Mouse (Mus musculus): Measurements from ENCODE around the gene Scin. TPM values are rescaled to one million over a fixed set of nuclear protein-coding genes. Genes with fewer than 3 reads are reported as not detected.

Gene Scin
- polyA plus RNA-seq, 1 experiment from 2014 or later = 0.27 TPM

- WGBS (ENCODE audit: missing documents) = 58% methylated on average over 11 of the region's 11 CpGs
- no peak overlapping the region for H3K27ac ChIP-seq
- no peaks in the 10 kb centered on the region for H3K79me2 ChIP-seq (ENCODE audit: inconsistent target)
- no peaks in the 10 kb centered on the region for H3K36me3 ChIP-seq (ENCODE audit: inconsistent target)
- no peak overlapping the region; the same call in 1 of the 2 replicates for H3K4me3 ChIP-seq (ENCODE audit: inconsistent target)
These were observed 501 bp upstream of the Scin start for GRCm38 (mm10) chr12:40134529-40134928.

- Histone ChIP-seq H3K79me2 (ENCODE audit: inconsistent target) (no peaks in the 10 kb centered on the region), H3K36me3 (ENCODE audit: inconsistent target) (no peaks in the 10 kb centered on the region), H3K27ac (no peak overlapping the region), H3K4me3 (ENCODE audit: inconsistent target) (no peak overlapping the region)
- WGBS (ENCODE audit: missing documents) = 50% methylated on average over 10 of the region's 10 CpGs
These were observed 845 bp downstream of the Scin start for GRCm38 (mm10) chr12:40133194-40133572.

- H3K36me3 ChIP-seq (ENCODE audit: inconsistent target) = no peaks in the 10 kb centered on the region
- no peak overlapping the region for H3K27ac ChIP-seq
- H3K79me2 ChIP-seq (ENCODE audit: inconsistent target) = no peaks in the 10 kb centered on the region
- no peak overlapping the region for H3K4me3 ChIP-seq (ENCODE audit: inconsistent target)
- 69% methylated on average over 2 of the region's 2 CpGs for WGBS (ENCODE audit: missing documents)
These were observed 15.2 kb downstream of the Scin start for GRCm38 (mm10) chr12:40118872-40119271.

- H3K79me2 ChIP-seq (ENCODE audit: inconsistent target) = no peaks in the 10 kb centered on the region
- WGBS (ENCODE audit: missing documents) = 92% methylated on average over 6 of the region's 6 CpGs
- H3K27ac ChIP-seq = no peak overlapping the region
- no peak overlapping the region for H3K4me3 ChIP-seq (ENCODE audit: inconsistent target)
- no peaks in the 10 kb centered on the region for H3K36me3 ChIP-seq (ENCODE audit: inconsistent target)
These were observed 17.0 kb downstream of the Scin start for GRCm38 (mm10) chr12:40117045-40117444.

GRCm38 (mm10) chr12:40116214-40116613 is 17.8 kb downstream of the Scin start:
- H3K27ac ChIP-seq = no peak overlapping the region
- H3K79me2 ChIP-seq (ENCODE audit: inconsistent target) = no peaks in the 10 kb centered on the region
- WGBS (ENCODE audit: missing documents) = 98% methylated on average over 5 of the region's 5 CpGs
- no peak overlapping the region for H3K4me3 ChIP-seq (ENCODE audit: inconsistent target)
- H3K36me3 ChIP-seq (ENCODE audit: inconsistent target) = no peaks in the 10 kb centered on the region

- Histone ChIP-seq H3K4me3 (ENCODE audit: inconsistent target) (no peak overlapping the region), H3K27ac (no peak overlapping the region), H3K36me3 (ENCODE audit: inconsistent target) (no peaks in the 10 kb centered on the region), H3K79me2 (ENCODE audit: inconsistent target) (no peaks in the 10 kb centered on the region)
- 76% methylated on average over 4 of the region's 4 CpGs for WGBS (ENCODE audit: missing documents)
These were observed 19.1 kb downstream of the Scin start for GRCm38 (mm10) chr12:40114883-40115282.

GRCm38 (mm10) chr12:40114020-40114419 is 20.0 kb downstream of the Scin start:
- H3K79me2 ChIP-seq (ENCODE audit: inconsistent target) = no peaks in the 10 kb centered on the region
- WGBS (ENCODE audit: missing documents) = 71% methylated on average over 3 of the region's 3 CpGs
- no peaks in the 10 kb centered on the region for H3K36me3 ChIP-seq (ENCODE audit: inconsistent target)
- no peak overlapping the region for H3K27ac ChIP-seq
- no peak overlapping the region for H3K4me3 ChIP-seq (ENCODE audit: inconsistent target)

GRCm38 (mm10) chr12:40113605-40114004 is 20.4 kb downstream of the Scin start:
- 87% methylated on average over 2 of the region's 2 CpGs for WGBS (ENCODE audit: missing documents)

GRCm38 (mm10) chr12:40109227-40109626 is 24.8 kb downstream of the Scin start:
- no peaks in the 10 kb centered on the region for H3K79me2 ChIP-seq (ENCODE audit: inconsistent target)
- H3K4me3 ChIP-seq (ENCODE audit: inconsistent target) = no peak overlapping the region
- no peaks in the 10 kb centered on the region for H3K36me3 ChIP-seq (ENCODE audit: inconsistent target)
- WGBS (ENCODE audit: missing documents) = 79% methylated on average over 1 of the region's 1 CpGs
- no peak overlapping the region for H3K27ac ChIP-seq

More at GRCm38 (mm10) chr12:40113605-40114004, 20.4 kb downstream of the Scin start:
- Histone ChIP-seq H3K4me3 (ENCODE audit: inconsistent target) (no peak overlapping the region), H3K79me2 (ENCODE audit: inconsistent target) (no peaks in the 10 kb centered on the region), H3K27ac (no peak overlapping the region), H3K36me3 (ENCODE audit: inconsistent target) (no peaks in the 10 kb centered on the region)

GRCm38 (mm10) chr12:40108143-40108542 is 25.9 kb downstream of the Scin start:
- Histone ChIP-seq H3K27ac (no peak overlapping the region), H3K36me3 (ENCODE audit: inconsistent target) (no peaks in the 10 kb centered on the region), H3K79me2 (ENCODE audit: inconsistent target) (no peaks in the 10 kb centered on the region), H3K4me3 (ENCODE audit: inconsistent target) (no peak overlapping the region)
- WGBS (ENCODE audit: missing documents) = 17% methylated on average over 2 of the region's 2 CpGs

GRCm38 (mm10) chr12:40106874-40107273 is 27.2 kb downstream of the Scin start:
- H3K36me3 ChIP-seq (ENCODE audit: inconsistent target) = no peaks in the 10 kb centered on the region
- H3K4me3 ChIP-seq (ENCODE audit: inconsistent target) = no peak overlapping the region
- no peak overlapping the region for H3K27ac ChIP-seq
- H3K79me2 ChIP-seq (ENCODE audit: inconsistent target) = no peaks in the 10 kb centered on the region
- 98% methylated on average over 5 of the region's 5 CpGs for WGBS (ENCODE audit: missing documents)

- Histone ChIP-seq H3K36me3 (ENCODE audit: inconsistent target) (no peaks in the 10 kb centered on the region), H3K4me3 (ENCODE audit: inconsistent target) (no peak overlapping the region), H3K79me2 (ENCODE audit: inconsistent target) (no peaks in the 10 kb centered on the region), H3K27ac (no peak overlapping the region)
- WGBS (ENCODE audit: missing documents) = 0% methylated on average over 2 of the region's 2 CpGs
These were observed 29.3 kb downstream of the Scin start for GRCm38 (mm10) chr12:40104750-40105149.

GRCm38 (mm10) chr12:40102359-40102758 is 31.7 kb downstream of the Scin start:
- 26% methylated on average over 2 of the region's 2 CpGs for WGBS (ENCODE audit: missing documents)
- Histone ChIP-seq H3K4me3 (ENCODE audit: inconsistent target) (no peak overlapping the region), H3K27ac (no peak overlapping the region), H3K79me2 (ENCODE audit: inconsistent target) (no peaks in the 10 kb centered on the region), H3K36me3 (ENCODE audit: inconsistent target) (no peaks in the 10 kb centered on the region)

- H3K27ac ChIP-seq = no peak overlapping the region
- no peaks in the 10 kb centered on the region for H3K79me2 ChIP-seq (ENCODE audit: inconsistent target)
- WGBS (ENCODE audit: missing documents) = 60% methylated on average over 2 of the region's 2 CpGs
- H3K4me3 ChIP-seq (ENCODE audit: inconsistent target) = no peak overlapping the region
- H3K36me3 ChIP-seq (ENCODE audit: inconsistent target) = no peaks in the 10 kb centered on the region
These were observed 34.6 kb downstream of the Scin start for GRCm38 (mm10) chr12:40099407-40099806.

GRCm38 (mm10) chr12:40097449-40097848 is 36.6 kb downstream of the Scin start:
- Histone ChIP-seq H3K79me2 (ENCODE audit: inconsistent target) (no peaks in the 10 kb centered on the region), H3K36me3 (ENCODE audit: inconsistent target) (no peaks in the 10 kb centered on the region), H3K4me3 (ENCODE audit: inconsistent target) (no peak overlapping the region), H3K27ac (no peak overlapping the region)
- 100% methylated on average over 4 of the region's 4 CpGs for WGBS (ENCODE audit: missing documents)

GRCm38 (mm10) chr12:40097023-40097422 is 37.0 kb downstream of the Scin start:
- Histone ChIP-seq H3K36me3 (ENCODE audit: inconsistent target) (no peaks in the 10 kb centered on the region), H3K4me3 (ENCODE audit: inconsistent target) (no peak overlapping the region), H3K79me2 (ENCODE audit: inconsistent target) (no peaks in the 10 kb centered on the region), H3K27ac (no peak overlapping the region)
- WGBS (ENCODE audit: missing documents) = 99% methylated on average over 5 of the region's 5 CpGs
